Mouse (Mus musculus) lung, postnatal 0 days (tissue): ENCODE data around the gene Gria3. TPM values are rescaled to one million over a fixed set of nuclear protein-coding genes. Genes with fewer than 3 reads are reported as not detected.

Source experiments
- ATAC-seq: fragments of 200-750 bp; cut with Nextera tagmentation; 2 replicates; pipeline ENCODE4 v1.8.0; 2017; ENCODE audit warnings: moderate library complexity
- DNase-seq: peaks from one replicate; pipeline ENCODE4 v3.0.0-alpha.2; 2016; ENCODE audit warnings: low spot score
- H3K27ac ChIP-seq: fragments of 300-500 bp; sonication (generic); 2 replicates; pipeline ENCODE4 v1.5.1; 2014; ENCODE audit warnings: antibody characterized with exemption, mild to moderate bottlenecking, low read length, mixed read lengths
- H3K27me3 ChIP-seq: fragments of 300-500 bp; sonication (generic); replicated peaks from 2 replicates; pipeline ENCODE4 v1.6.1; 2014; ENCODE audit warnings: low read length, mixed read lengths; ENCODE audit not compliant: insufficient read depth
- H3K36me3 ChIP-seq: fragments of 300-500 bp; sonication (generic); 2 replicates; pipeline ENCODE4 v1.6.1; 2014; ENCODE audit warnings: low read length, mixed read lengths; ENCODE audit not compliant: insufficient read depth
- H3K4me1 ChIP-seq: fragments of 300-500 bp; sonication (generic); 2 replicates; pipeline ENCODE4 v1.6.1; 2014; ENCODE audit warnings: antibody characterized with exemption, low read depth, low read length, mixed read lengths; ENCODE audit not compliant: insufficient read depth
- H3K4me2 ChIP-seq: fragments of 300-500 bp; sonication (generic); replicated peaks from 2 replicates; pipeline ENCODE4 v1.6.1; 2014; ENCODE audit warnings: low read depth, mild to moderate bottlenecking, low read length, moderate library complexity, mixed read lengths
- H3K4me3 ChIP-seq: fragments of 300-500 bp; sonication (generic); 2 replicates; pipeline ENCODE4 v1.5.1; 2014; ENCODE audit warnings: low read depth, low read length
- H3K9ac ChIP-seq: fragments of 300-500 bp; sonication (generic); replicated peaks from 2 replicates; pipeline ENCODE4 v1.6.1; 2014; ENCODE audit warnings: low read depth, mild to moderate bottlenecking
- H3K9me3 ChIP-seq: fragments of 300-500 bp; sonication (generic); 2 replicates; pipeline ENCODE4 v1.6.1; 2016; ENCODE audit warnings: low read length, mixed read lengths
- CTCF ChIP-seq: IDR thresholded peaks from 2 replicates; pipeline ENCODE4 v1.5.1; 2016; ENCODE audit warnings: antibody characterized with exemption, mild to moderate bottlenecking
- EP300 ChIP-seq: IDR thresholded peaks from 2 replicates; pipeline ENCODE4 v1.6.1; 2016; ENCODE audit warnings: antibody characterized with exemption, mild to moderate bottlenecking, control low read depth
- WGBS: fragments of 180-500 bp; shearing (Covaris S2); extraction: QIAGEN DNeasy Blood & Tissue Kit; methylation state at CpG from one replicate; pipeline ENCODE4 v1.1.7; 2014; 5-methylcytosine and 5-hydroxymethylcytosine counted together
- polyA plus RNA-seq: library from polyadenylated mRNA; unstranded; fragments of >200 nt; fragmentation: Nextera tagmentation; extraction: Ambion mirVana; gene quantifications from 2 replicates; pipeline ENCODE4 v1.2.1, GENCODE M21; 2015

Gria3 gene
- polyA plus RNA-seq, 1 experiment from 2014 or later: 3.9 TPM

DNA sequence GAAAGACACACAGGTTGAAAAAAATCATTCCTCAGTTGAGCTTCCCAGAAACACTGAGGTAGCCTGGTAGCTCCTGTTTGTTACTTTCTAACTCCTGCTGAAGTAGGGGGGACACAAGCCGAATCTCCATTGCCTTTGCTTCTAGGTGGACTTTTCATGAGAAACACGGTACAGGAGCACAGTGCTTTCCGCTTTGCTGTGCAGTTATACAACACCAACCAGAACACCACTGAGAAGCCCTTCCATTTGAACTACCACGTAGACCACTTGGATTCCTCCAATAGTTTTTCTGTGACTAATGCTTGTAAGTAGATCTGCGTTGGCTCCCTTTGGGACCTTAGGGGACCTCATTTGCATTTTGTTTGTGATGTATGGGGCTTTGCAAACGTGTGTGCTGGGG is 2.0 kb downstream of the Gria3 start:
- DNase-seq (peak; percentile 12), ATAC-seq (no peak)
- peak overlapping the region; percentile 37 for H3K4me3 ChIP-seq
- H3K27me3 ChIP-seq: no peaks in the 10 kb centered on the region
- TF ChIP-seq EP300 (no peak), CTCF (no peak)
- H3K4me2 ChIP-seq: peak overlapping the region; percentile 51
- H3K9me3 ChIP-seq: no peaks in the 10 kb centered on the region
- H3K9ac ChIP-seq: no peak overlapping the region
- H3K27ac ChIP-seq: 0 out of 2 replicates have a peak overlapping the region, but pooled peaks have one; percentile 26
- H3K36me3 ChIP-seq: no peaks in the 10 kb centered on the region
- 21% methylated on average over 6 of the region's 6 CpGs for WGBS
- no peaks in the 10 kb centered on the region for H3K4me1 ChIP-seq

GRCm38 (mm10) chrX:41406288-41406687 is 5.6 kb downstream of the Gria3 start:
- Histone ChIP-seq H3K36me3 (no peaks in the 10 kb centered on the region), H3K27me3 (no peaks in the 10 kb centered on the region), H3K4me3 (no peak overlapping the region), H3K9ac (no peak overlapping the region), H3K4me1 (no peaks in the 10 kb centered on the region), H3K27ac (no peak overlapping the region), H3K4me2 (no peak overlapping the region), H3K9me3 (no peaks in the 10 kb centered on the region)
- ATAC-seq (no peak), DNase-seq (no peak)
- TF ChIP-seq CTCF (no peak), EP300 (no peak)
- WGBS: 55% methylated on average over 9 of the region's 9 CpGs

- ATAC-seq (no peak), DNase-seq (no peak)
- WGBS: 9% methylated on average over 1 of the region's 1 CpGs
- H3K9ac ChIP-seq: no peak overlapping the region
- no peak overlapping the region for H3K4me3 ChIP-seq
- H3K4me2 ChIP-seq: no peak overlapping the region
- H3K9me3 ChIP-seq: no peaks in the 10 kb centered on the region
- TF ChIP-seq CTCF (no peak), EP300 (no peak)
- no peaks in the 10 kb centered on the region for H3K27me3 ChIP-seq
- no peak overlapping the region for H3K27ac ChIP-seq
- H3K4me1 ChIP-seq: no peaks in the 10 kb centered on the region
- H3K36me3 ChIP-seq: no peaks in the 10 kb centered on the region
Observed at GRCm38 (mm10) chrX:41409791-41410190, 9.1 kb downstream of the Gria3 start.

DNA sequence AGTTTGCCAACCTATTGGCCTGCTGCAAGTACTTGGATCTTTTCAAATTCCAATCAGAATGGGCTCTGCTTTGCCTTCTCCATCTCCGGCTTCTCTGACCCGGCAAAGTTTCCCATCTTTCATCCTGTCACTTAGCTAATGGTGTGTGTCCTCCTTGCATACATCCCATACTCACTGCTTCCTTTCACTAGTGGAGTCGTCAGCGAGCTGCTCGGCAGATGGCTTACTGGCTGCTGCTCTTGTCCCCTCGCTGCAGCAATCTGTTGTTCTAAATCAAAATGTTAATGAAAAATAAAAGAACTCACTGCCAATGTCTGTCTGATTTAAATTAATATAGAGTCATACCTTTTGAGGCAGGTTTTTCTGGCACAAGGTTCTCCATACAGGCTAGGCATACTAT is 25.0 kb downstream of the Gria3 start:
- H3K36me3 ChIP-seq: no peaks in the 10 kb centered on the region
- H3K9me3 ChIP-seq: no peaks in the 10 kb centered on the region
- H3K4me2 ChIP-seq: no peak overlapping the region
- H3K4me1 ChIP-seq: no peaks in the 10 kb centered on the region
- 51% methylated on average over 6 of the region's 6 CpGs for WGBS
- no peak overlapping the region for H3K4me3 ChIP-seq
- ATAC-seq: no peak
- no peak for DNase-seq
- no peaks in the 10 kb centered on the region for H3K27me3 ChIP-seq
- TF ChIP-seq CTCF (no peak), EP300 (no peak)
- H3K9ac ChIP-seq: no peak overlapping the region
- no peak overlapping the region for H3K27ac ChIP-seq

- H3K27ac ChIP-seq: no peak overlapping the region
- H3K4me2 ChIP-seq: no peak overlapping the region
- H3K9me3 ChIP-seq: no peaks in the 10 kb centered on the region
- no peaks in the 10 kb centered on the region for H3K4me1 ChIP-seq
- H3K27me3 ChIP-seq: no peaks in the 10 kb centered on the region
- H3K4me3 ChIP-seq: no peak overlapping the region
- ATAC-seq (no peak), DNase-seq (no peak)
- no peak overlapping the region for H3K9ac ChIP-seq
- TF ChIP-seq EP300 (no peak), CTCF (no peak)
- no peaks in the 10 kb centered on the region for H3K36me3 ChIP-seq
- WGBS: 68% methylated on average over 5 of the region's 5 CpGs
Observed at GRCm38 (mm10) chrX:41428011-41428410, 27.4 kb downstream of the Gria3 start.

- TF ChIP-seq EP300 (no peak), CTCF (no peak)
- Histone ChIP-seq H3K4me2 (no peak overlapping the region), H3K4me3 (no peak overlapping the region), H3K27me3 (no peaks in the 10 kb centered on the region), H3K9ac (no peak overlapping the region), H3K36me3 (no peaks in the 10 kb centered on the region), H3K4me1 (no peaks in the 10 kb centered on the region), H3K27ac (no peak overlapping the region), H3K9me3 (no peaks in the 10 kb centered on the region)
- ATAC-seq (no peak), DNase-seq (no peak)
- WGBS: 21% methylated on average over 1 of the region's 1 CpGs
Observed at GRCm38 (mm10) chrX:41435541-41435940, 34.9 kb downstream of the Gria3 start.

- no peak overlapping the region for H3K27ac ChIP-seq
- H3K4me1 ChIP-seq: no peaks in the 10 kb centered on the region
- 64% methylated on average over 5 of the region's 5 CpGs for WGBS
- H3K27me3 ChIP-seq: no peaks in the 10 kb centered on the region
- no peak overlapping the region for H3K4me2 ChIP-seq
- ATAC-seq (no peak), DNase-seq (no peak)
- no peak overlapping the region for H3K9ac ChIP-seq
- H3K36me3 ChIP-seq: no peaks in the 10 kb centered on the region
- TF ChIP-seq EP300 (no peak), CTCF (no peak)
- no peak overlapping the region for H3K4me3 ChIP-seq
- no peaks in the 10 kb centered on the region for H3K9me3 ChIP-seq
Observed at GRCm38 (mm10) chrX:41438841-41439240, 38.2 kb downstream of the Gria3 start.
